Mouse (Mus musculus): ENCODE results near the gene Nfu1. TPM values are rescaled to one million over a fixed set of nuclear protein-coding genes. Genes with fewer than 3 reads are reported as not detected.

Nfu1 gene
- total RNA-seq, 2 experiments from 2014 or later, result 15.8 to 18.8 TPM

GRCm38 (mm10) chr6:87063586-87063985 lies 54.5 kb downstream of the Nfu1 start:
- ATAC-seq (replicated peaks; ENCODE audit: low FRiP score, poor library complexity, severe bottlenecking), result no peak

- no peak for ATAC-seq (replicated peaks; ENCODE audit: low FRiP score, poor library complexity, severe bottlenecking)
Measured at GRCm38 (mm10) chr6:87068209-87068608, 59.2 kb downstream of the Nfu1 start.

GRCm38 (mm10) chr6:87069195-87069900 lies 60.3 kb downstream of the Nfu1 start:
- no peak for ATAC-seq (replicated peaks; ENCODE audit: low FRiP score, poor library complexity, severe bottlenecking)

GRCm38 (mm10) chr6:87070641-87071040 lies 61.6 kb downstream of the Nfu1 start:
- no peak for ATAC-seq (replicated peaks; ENCODE audit: low FRiP score, poor library complexity, severe bottlenecking)

GRCm38 (mm10) chr6:87072759-87073158 lies 63.7 kb downstream of the Nfu1 start:
- ATAC-seq (replicated peaks; ENCODE audit: low FRiP score, poor library complexity, severe bottlenecking), result no peak

- no peak for ATAC-seq (replicated peaks; ENCODE audit: low FRiP score, poor library complexity, severe bottlenecking)
Measured at GRCm38 (mm10) chr6:87075092-87075685, 66.2 kb downstream of the Nfu1 start.

Other genes with a start within 250 kb of the Nfu1 start
- gene Anxa4, start 215.7 kb upstream of the Nfu1 start, total RNA-seq (2015; ENCODE audit: low replicate concordance), result 3.7 and 5.9 TPM in 2 replicates
- gene Anxa4, start 215.7 kb upstream of the Nfu1 start, total RNA-seq (2017; ENCODE audit: low replicate concordance), result 3.7 and 8.4 TPM in 2 replicates
- gene Aak1, start 159.7 kb upstream of the Nfu1 start, total RNA-seq (2015; ENCODE audit: low replicate concordance), result 4.4 and 24.0 TPM in 2 replicates
- 3.1 and 10.4 TPM in 2 replicates for gene Aak1, start 159.7 kb upstream of the Nfu1 start, total RNA-seq (2017; ENCODE audit: low replicate concordance)
- gene Gfpt1, start 33.6 kb downstream of the Nfu1 start, total RNA-seq (2015; ENCODE audit: low replicate concordance), result 5.9 and 7.9 TPM in 2 replicates
- 5.9 and 6.4 TPM in 2 replicates for gene Gfpt1, start 33.6 kb downstream of the Nfu1 start, total RNA-seq (2017; ENCODE audit: low replicate concordance)
- not detected in 2 replicates for gene D6Ertd527e, start 95.5 kb downstream of the Nfu1 start, total RNA-seq (2015; ENCODE audit: low replicate concordance)
- not detected in 2 replicates for gene D6Ertd527e, start 95.5 kb downstream of the Nfu1 start, total RNA-seq (2017; ENCODE audit: low replicate concordance)

All from erythroblast, adult 5-6 weeks (primary cell).